Mouse (Mus musculus): ENCODE data around the gene Sos2.

DNA sequence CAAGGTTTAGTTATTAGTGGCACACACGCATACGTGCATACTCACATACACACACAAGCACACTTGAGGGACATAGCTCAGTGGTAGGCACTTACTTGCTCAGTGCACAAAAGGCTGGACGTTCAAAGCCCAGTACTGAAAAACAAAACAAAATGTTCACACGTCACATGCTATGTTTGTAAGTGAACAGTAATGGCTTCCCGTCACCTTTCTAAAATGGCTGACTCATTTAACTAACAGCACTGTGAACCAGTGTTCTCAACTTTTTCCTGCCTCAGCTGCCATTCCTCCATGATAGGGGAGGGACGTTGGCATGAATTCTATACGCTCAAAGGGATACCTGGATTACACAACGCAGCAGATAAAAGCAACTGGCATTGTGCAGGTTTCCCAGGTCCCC, 108.4 kb downstream of the Sos2 start:
- TF ChIP-seq CTCF (IDR thresholded peaks at IDR 0.05; ENCODE audit: low read depth) (no peak), EP300 (optimal IDR thresholded peaks at IDR 0.05) (no peak)

Data from stomach, postnatal 0 days (tissue).